ENCODE assay signal across 7 mouse cellular contexts in the genomic region with DNA sequence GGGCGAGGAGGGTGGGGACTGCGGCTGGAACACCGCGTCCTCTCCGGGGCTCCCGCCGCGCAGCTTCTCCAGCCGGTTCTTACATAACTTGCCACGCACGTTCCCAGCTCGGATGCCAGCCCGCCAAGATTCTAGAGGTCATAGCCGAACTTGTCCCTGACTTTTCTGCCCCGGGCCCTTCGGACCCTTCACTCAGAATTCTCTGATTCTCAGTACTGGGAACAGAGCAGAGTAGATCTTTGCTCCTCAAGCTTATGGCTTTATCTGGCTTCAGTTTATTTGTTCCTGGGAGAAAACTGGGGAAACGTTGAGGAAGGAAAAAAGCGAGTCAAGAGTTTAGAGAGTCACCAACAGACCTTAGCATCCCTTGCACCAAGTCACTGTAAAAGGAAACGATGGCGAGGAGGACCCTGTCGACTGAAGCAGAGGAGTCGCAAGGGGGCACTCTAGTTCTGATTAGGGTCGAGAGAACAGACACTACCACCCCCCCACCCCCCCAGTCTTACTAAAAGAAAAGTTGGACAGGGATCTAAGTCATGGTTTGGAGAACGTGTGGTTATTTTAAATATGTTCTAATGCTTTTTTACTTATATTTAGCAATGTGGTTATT. TPM values are rescaled to one million over a fixed set of nuclear protein-coding genes. Genes with fewer than 3 reads are reported as not detected.
DNase-seq lines count a peak whose midpoint lies in the region; ATAC-seq and TF ChIP-seq lines count a peak whose summit lies in the region.

No protein-coding gene starts in this region.

- peak; percentile 65 for TF ChIP-seq CTCF in hindbrain, postnatal 0 days (IDR thresholded peaks at IDR 0.05; ENCODE audit: low read depth)

- peak overlapping the region; percentile 98 for H3K4me2 ChIP-seq in hindbrain, postnatal 0 days (ENCODE audit: low read depth, low read length)

- peak overlapping the region; percentile 56 for H3K4me3 ChIP-seq in hindbrain, postnatal 0 days (ENCODE audit: low read length)
- H3K4me3 ChIP-seq in macrophage (ENCODE audit: inconsistent target) = peak overlapping the region; percentile 56

- peak overlapping the region; percentile 38 for H3K9ac ChIP-seq in hindbrain, postnatal 0 days (replicated peaks; ENCODE audit: low read length)

- H3K36me3 ChIP-seq in hindbrain, postnatal 0 days (ENCODE audit: insufficient read depth, low read length) = no peaks in the 10 kb centered on the region
- H3K36me3 ChIP-seq in macrophage (ENCODE audit: inconsistent target) = peaks cover 31% of the 10 kb centered on the region

- H3K4me1 ChIP-seq in hindbrain, postnatal 0 days (ENCODE audit: insufficient read depth, low read length) = peaks cover 5% of the 10 kb centered on the region; the same call in 1 of the 2 replicates

- no peaks in the 10 kb centered on the region for H3K27me3 ChIP-seq in hindbrain, postnatal 0 days (ENCODE audit: insufficient read depth, low read length)

- intact Hi-C loops in left cerebral cortex, postnatal 10 days (cut with DNase I) = loop anchor here (5.0 kb wide), 1 partner anchor 164 kb away; no protein-coding TSS in a partner anchor

- H3K27ac ChIP-seq in hindbrain, postnatal 0 days = peak overlapping the region; percentile 72; the same call in 1 of the 2 replicates
- peak overlapping the region; percentile 40 for H3K27ac ChIP-seq in macrophage

- H3K79me2 ChIP-seq in macrophage (ENCODE audit: inconsistent target) = no peaks in the 10 kb centered on the region

- no peaks in the 10 kb centered on the region for H3K9me3 ChIP-seq in hindbrain, postnatal 0 days (ENCODE audit: low read length)

- WGBS in hindbrain, postnatal 0 days = 3% methylated on average over 24 of the region's 24 CpGs
- WGBS in macrophage (ENCODE audit: missing documents) = 2% methylated on average over 23 of the region's 24 CpGs

- ATAC-seq in hindbrain, postnatal 0 days = no peak

- DNase-seq in R1 (ENCODE audit: low read depth, low spot score) = peak; percentile 59
- DNase-seq in cerebellum, postnatal 10 days = peak; percentile 86 to 87
- DNase-seq in gastrocnemius, adult 18-20 months (ENCODE audit: low spot score) = peak; percentile 87
- peak; percentile 79 for DNase-seq in hindbrain, postnatal 0 days (ENCODE audit: low spot score)
- DNase-seq in left cerebral cortex, postnatal 10 days (ENCODE audit: extremely low spot score in 1 of 2, low spot score in 2 of 2) = peak; percentile 71 to 90
- peak; percentile 69 for DNase-seq in right cerebral cortex, postnatal 4 days

RNA-seq across cellular contexts. Expression of a gene that starts 0.9 kb away (rescaled TPM):
- 1 to 10 TPM; 3.5 to 6.3 TPM for total RNA-seq in gastrocnemius, adult 18-20 months (2021)
- 2.5 and 4.3 TPM in 2 replicates for total RNA-seq in hindbrain, postnatal 0 days (2014; rRNA removed)
- 7.5 and 11.4 TPM in 2 replicates for polyA plus RNA-seq in hindbrain, postnatal 0 days (2015; fragmentation: Nextera tagmentation; extraction: Ambion mirVana)
- total RNA-seq in left cerebral cortex, postnatal 10 days (2021) = 10 to 100 TPM in 1 of 2 experiments, 1 to 10 TPM in 1; 9.4 to 11.4 TPM
- total RNA-seq in macrophage (2018; cell fraction: chromatin; rRNA removed) = 10 to 100 TPM in 2 of 26 experiments, 1 to 10 TPM in 24; 1.8 to 13.1 (median 4.6) TPM
- total RNA-seq in macrophage (2018; cell fraction: cytosol; rRNA removed) = 1 to 10 TPM in 22 of 26 experiments, under 1 TPM in 4; 0.14 to 3.7 (median 1.5) TPM
- total RNA-seq in macrophage (2018; cell fraction: nucleus; rRNA removed) = 1 to 10 TPM; 1.1 to 9.8 (median 6.0) TPM
- polyA plus RNA-seq in macrophage (2018) = 0.90 to 1.9 TPM (median 1.7 TPM) in 3 replicates

RNA-seq across cellular contexts. Expression of a gene that starts 8.9 kb away (rescaled TPM):
- 1 to 10 TPM; 1.7 to 2.2 TPM for total RNA-seq in gastrocnemius, adult 18-20 months (2021)
- 2.6 and 5.5 TPM in 2 replicates for total RNA-seq in hindbrain, postnatal 0 days (2014; rRNA removed)
- polyA plus RNA-seq in hindbrain, postnatal 0 days (2015; fragmentation: Nextera tagmentation; extraction: Ambion mirVana) = 21.3 and 23.3 TPM in 2 replicates
- total RNA-seq in left cerebral cortex, postnatal 10 days (2021) = 1 to 10 TPM; 8.1 to 9.1 TPM
- total RNA-seq in macrophage (2018; cell fraction: chromatin; rRNA removed) = 100 to 1,000 TPM in 2 of 26 experiments, 10 to 100 TPM in 20, 1 to 10 TPM in 4; 7.0 to 117 (median 35.0) TPM
- total RNA-seq in macrophage (2018; cell fraction: cytosol; rRNA removed) = 100 to 1,000 TPM in 8 of 26 experiments, 10 to 100 TPM in 18; 53.3 to 117 (median 81.4) TPM
- 10 to 100 TPM; 11.3 to 86.8 (median 43.9) TPM for total RNA-seq in macrophage (2018; cell fraction: nucleus; rRNA removed)
- polyA plus RNA-seq in macrophage (2018) = 76.4 to 139 TPM (median 117 TPM) in 3 replicates

RNA-seq across cellular contexts. Expression of a gene that starts 10.8 kb away (rescaled TPM):
- total RNA-seq in gastrocnemius, adult 18-20 months (2021) = 10 to 100 TPM; 41.0 to 50.4 TPM
- 75.9 and 99.4 TPM in 2 replicates for total RNA-seq in hindbrain, postnatal 0 days (2014; rRNA removed)
- 41.1 and 42.2 TPM in 2 replicates for polyA plus RNA-seq in hindbrain, postnatal 0 days (2015; fragmentation: Nextera tagmentation; extraction: Ambion mirVana)
- 10 to 100 TPM; 88.4 to 92.6 TPM for total RNA-seq in left cerebral cortex, postnatal 10 days (2021)
- 10 to 100 TPM; 15.8 to 41.0 (median 25.3) TPM for total RNA-seq in macrophage (2018; cell fraction: chromatin; rRNA removed)
- 100 to 1,000 TPM in 5 of 26 experiments, 10 to 100 TPM in 21; 62.3 to 107 (median 88.7) TPM for total RNA-seq in macrophage (2018; cell fraction: cytosol; rRNA removed)
- 100 to 1,000 TPM in 1 of 26 experiments, 10 to 100 TPM in 25; 43.3 to 101 (median 66.3) TPM for total RNA-seq in macrophage (2018; cell fraction: nucleus; rRNA removed)
- polyA plus RNA-seq in macrophage (2018) = 49.5 to 102 TPM (median 98.0 TPM) in 3 replicates

RNA-seq across cellular contexts. Expression of a gene that starts 11.6 kb away (rescaled TPM):
- 100 to 1,000 TPM; 317 to 349 TPM for total RNA-seq in gastrocnemius, adult 18-20 months (2021)
- total RNA-seq in hindbrain, postnatal 0 days (2014; rRNA removed) = 128 and 145 TPM in 2 replicates
- 271 and 273 TPM in 2 replicates for polyA plus RNA-seq in hindbrain, postnatal 0 days (2015; fragmentation: Nextera tagmentation; extraction: Ambion mirVana)
- total RNA-seq in left cerebral cortex, postnatal 10 days (2021) = 100 to 1,000 TPM; 120 to 127 TPM
- total RNA-seq in macrophage (2018; cell fraction: chromatin; rRNA removed) = 10 to 100 TPM in 24 of 26 experiments, 1 to 10 TPM in 2; 6.1 to 59.7 (median 21.0) TPM
- total RNA-seq in macrophage (2018; cell fraction: cytosol; rRNA removed) = 100 to 1,000 TPM; 187 to 509 (median 267) TPM
- 100 to 1,000 TPM in 2 of 26 experiments, 10 to 100 TPM in 24; 33.7 to 105 (median 56.5) TPM for total RNA-seq in macrophage (2018; cell fraction: nucleus; rRNA removed)
- 241 to 288 TPM (median 280 TPM) in 3 replicates for polyA plus RNA-seq in macrophage (2018)

RNA-seq across cellular contexts. Expression of a gene that starts 21.6 kb away (rescaled TPM):
- 10 to 100 TPM; 54.2 to 76.9 TPM for total RNA-seq in gastrocnemius, adult 18-20 months (2021)
- 7.5 and 9.4 TPM in 2 replicates for total RNA-seq in hindbrain, postnatal 0 days (2014; rRNA removed)
- polyA plus RNA-seq in hindbrain, postnatal 0 days (2015; fragmentation: Nextera tagmentation; extraction: Ambion mirVana) = 16.7 and 17.8 TPM in 2 replicates
- 1 to 10 TPM; 1.7 to 3.2 TPM for total RNA-seq in left cerebral cortex, postnatal 10 days (2021)
- not detected for total RNA-seq in macrophage (2018; cell fraction: chromatin; rRNA removed)
- not detected for total RNA-seq in macrophage (2018; cell fraction: cytosol; rRNA removed)
- not detected for total RNA-seq in macrophage (2018; cell fraction: nucleus; rRNA removed)
- polyA plus RNA-seq in macrophage (2018) = not detected in 3 replicates
